Mouse (Mus musculus) midbrain, embryonic 11.5 days (tissue): ENCODE data around the gene Aoah. TPM values are rescaled to one million over a fixed set of nuclear protein-coding genes. Genes with fewer than 3 reads are reported as not detected.

Experiments
- ATAC-seq: fragments of 200-750 bp; cut with Nextera tagmentation; 2 replicates; pipeline ENCODE4 v1.8.0; 2017; ENCODE audit warnings: moderate TSS enrichment, moderate library complexity; ENCODE audit not compliant: low FRiP score
- DNase-seq: peaks from one replicate; pipeline ENCODE4 v3.0.0; 2015; ENCODE audit warnings: low spot score; ENCODE audit errors: missing footprints
- H3K27ac ChIP-seq: fragments of 300-500 bp; sonication (generic); 2 replicates; pipeline ENCODE4 v1.5.1; 2014; ENCODE audit warnings: low read depth, low read length
- H3K27me3 ChIP-seq: fragments of 300-500 bp; sonication (generic); 2 replicates; pipeline ENCODE4 v1.6.1; 2014; ENCODE audit warnings: mild to moderate bottlenecking, low read length, moderate library complexity, mixed read lengths; ENCODE audit not compliant: control insufficient read depth, insufficient read depth
- H3K36me3 ChIP-seq: fragments of 300-500 bp; sonication (generic); 2 replicates; pipeline ENCODE4 v1.6.1; 2014; ENCODE audit warnings: mild to moderate bottlenecking, low read length, moderate library complexity, mixed read lengths; ENCODE audit not compliant: control insufficient read depth, insufficient read depth
- H3K4me1 ChIP-seq: fragments of 300-500 bp; sonication (generic); 2 replicates; pipeline ENCODE4 v1.6.1; 2014; ENCODE audit warnings: low read length; ENCODE audit not compliant: control insufficient read depth, insufficient read depth
- H3K4me2 ChIP-seq: fragments of 300-500 bp; sonication (generic); 2 replicates; pipeline ENCODE4 v1.6.1; 2014; ENCODE audit warnings: mild to moderate bottlenecking, moderate library complexity
- H3K4me3 ChIP-seq: fragments of 300-500 bp; sonication (generic); 2 replicates; pipeline ENCODE4 v1.5.1; 2014; ENCODE audit warnings: low read depth, low read length
- H3K9ac ChIP-seq: fragments of 300-500 bp; sonication (generic); 2 replicates; pipeline ENCODE4 v1.6.1; 2014; ENCODE audit warnings: low read length
- H3K9me3 ChIP-seq: fragments of 300-500 bp; sonication (generic); 2 replicates; pipeline ENCODE4 v1.6.1; 2016; ENCODE audit warnings: low read length; ENCODE audit not compliant: control insufficient read depth
- WGBS: fragments of 180-500 bp; shearing (Covaris S2); extraction: QIAGEN DNeasy Blood & Tissue Kit; methylation state at CpG from one replicate; pipeline ENCODE4 v1.1.7; 2014; 5-methylcytosine and 5-hydroxymethylcytosine counted together
- polyA plus RNA-seq: library from polyadenylated mRNA; unstranded; fragments of >200 nt; fragmentation: Nextera tagmentation; extraction: Ambion mirVana; gene quantifications from 2 replicates; pipeline ENCODE4 v1.2.1, GENCODE M21; 2014

The Aoah gene
- polyA plus RNA-seq, 1 experiment from 2014 or later = 0.87 TPM

- H3K27me3 ChIP-seq = no peaks in the 10 kb centered on the region
- H3K9ac ChIP-seq = no peak overlapping the region
- WGBS = 82% methylated on average over 2 of the region's 2 CpGs
- no peaks in the 10 kb centered on the region for H3K36me3 ChIP-seq
- no peak overlapping the region for H3K4me2 ChIP-seq
- H3K4me3 ChIP-seq = no peak overlapping the region
- DNase-seq = no peak
- no peaks in the 10 kb centered on the region for H3K4me1 ChIP-seq
- no peak for ATAC-seq
- no peak overlapping the region for H3K27ac ChIP-seq
- no peaks in the 10 kb centered on the region for H3K9me3 ChIP-seq
These were observed 288.8 kb downstream of the Aoah start for GRCm38 (mm10) chr13:21082686-21083085.
